Mouse (Mus musculus) heart, embryonic 14.5 days (tissue): ENCODE measurements around the gene Sult1c1. TPM values are rescaled to one million over a fixed set of nuclear protein-coding genes. Genes with fewer than 3 reads are reported as not detected.
"Not testable (repeated sequence)": the region's sequence is repeated elsewhere in the genome, so short reads cannot be mapped to it uniquely, and the experiment has no call there.

Source experiments
- ATAC-seq: fragments of 200-750 bp; cut with Nextera tagmentation; 2 replicates; pipeline ENCODE4 v1.8.0; 2017; ENCODE audit warnings: low read depth, moderate TSS enrichment; ENCODE audit not compliant: insufficient number of reproducible peaks, insufficient read depth, low FRiP score
- H3K27ac ChIP-seq, 2 experiments: fragments of 200-500 bp in 1 of 2; fragments of 300-500 bp in 1 of 2; sonication (generic) in 1 of 2; replicated peaks in 1 of 2; 2 replicates each; pipeline ENCODE4 v1.5.1; 2012 to 2014; ENCODE audit warnings: low read depth in 2 of 2, low read length in 2 of 2, control low read depth in 1 of 2, mild to moderate bottlenecking in 1 of 2, mixed read lengths in 1 of 2; ENCODE audit not compliant: control insufficient read depth in 1 of 2, insufficient read depth in 1 of 2
- H3K27me3 ChIP-seq: fragments of 300-500 bp; sonication (generic); 2 replicates; pipeline ENCODE4 v1.6.1; 2014; ENCODE audit warnings: mild to moderate bottlenecking, low read length, control low read depth; ENCODE audit not compliant: control insufficient read depth, insufficient read depth
- H3K36me3 ChIP-seq: fragments of 300-500 bp; sonication (generic); 2 replicates; pipeline ENCODE4 v1.6.1; 2014; ENCODE audit warnings: mild to moderate bottlenecking, control low read depth, low read length, mixed read lengths; ENCODE audit not compliant: control insufficient read depth, insufficient read depth
- H3K4me1 ChIP-seq, 2 experiments: fragments of 200-500 bp in 1 of 2; fragments of 300-500 bp in 1 of 2; sonication (generic) in 1 of 2; 2 replicates each; pipeline ENCODE4 v1.6.1; 2012 to 2014; ENCODE audit warnings: low read length in 2 of 2, control low read depth in 1 of 2, mixed read lengths in 1 of 2; ENCODE audit not compliant: control insufficient read depth in 2 of 2, insufficient read depth in 2 of 2
- H3K4me2 ChIP-seq: fragments of 300-500 bp; sonication (generic); 2 replicates; pipeline ENCODE4 v1.6.1; 2014; ENCODE audit warnings: mild to moderate bottlenecking, low read length
- H3K4me3 ChIP-seq, 2 experiments: fragments of 200-500 bp in 1 of 2; fragments of 300-500 bp in 1 of 2; sonication (generic) in 1 of 2; 2 replicates each; pipeline ENCODE4 v1.5.1; 2012 to 2014; ENCODE audit warnings: low read length in 2 of 2, mild to moderate bottlenecking in 2 of 2, control low read depth in 1 of 2, low read depth in 1 of 2, moderate library complexity in 1 of 2; ENCODE audit not compliant: control insufficient read depth in 1 of 2, insufficient read depth in 1 of 2
- H3K9ac ChIP-seq: fragments of 300-500 bp; sonication (generic); 2 replicates; pipeline ENCODE4 v1.6.1; 2014; ENCODE audit warnings: mild to moderate bottlenecking, low read length
- H3K9me3 ChIP-seq: fragments of 300-500 bp; sonication (generic); 2 replicates; pipeline ENCODE4 v1.6.1; 2016; ENCODE audit warnings: low read length, control low read depth; ENCODE audit not compliant: control insufficient read depth
- WGBS: fragments of 180-500 bp; shearing (Covaris S2); extraction: QIAGEN DNeasy Blood & Tissue Kit; methylation state at CpG from one replicate; pipeline ENCODE4 v1.1.7; 2014; 5-methylcytosine and 5-hydroxymethylcytosine counted together
- polyA plus RNA-seq: library from polyadenylated mRNA; unstranded; fragments of >200 nt; fragmentation: Nextera tagmentation; extraction: Ambion mirVana; gene quantifications from 2 replicates; pipeline ENCODE4 v1.2.1, GENCODE M21; 2014

The Sult1c1 gene
- polyA plus RNA-seq = not detected in 2 replicates

DNA sequence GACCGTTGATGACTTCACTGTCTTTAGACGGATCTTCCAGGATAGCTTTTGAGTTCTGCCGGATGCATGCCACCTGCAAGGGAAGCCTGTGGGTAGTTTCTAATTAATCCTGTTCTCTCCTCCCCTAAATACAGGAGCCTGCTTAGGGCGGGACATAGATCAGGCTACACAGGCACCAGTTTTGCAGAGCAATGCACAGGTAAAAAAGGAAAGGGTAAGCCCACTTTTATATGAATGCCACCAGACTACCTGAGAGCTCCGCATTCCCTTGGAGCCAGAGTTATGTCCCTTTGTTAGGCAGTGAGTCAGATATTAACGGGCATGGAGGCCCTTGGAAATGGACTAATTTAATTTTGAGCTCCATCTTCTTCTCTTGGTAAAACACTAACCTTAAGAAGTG, at the start of gene Sult1c1:
Gene Sult1c1, minus strand, starts transcription at position 101 of the 400 bp plus-strand sequence.
- Histone ChIP-seq H3K36me3 (no peaks in the 10 kb centered on the region), H3K27ac (no peak within 1 kb of the TSS), H3K4me1 (no peaks in the 10 kb centered on the region), H3K4me2 (no peak within 1 kb of the TSS), H3K27me3 (no peaks in the 10 kb centered on the region), H3K9me3 (no peaks in the 10 kb centered on the region), H3K4me3 (no peak within 1 kb of the TSS), H3K9ac (no peak within 1 kb of the TSS)
- 80% methylated on average over 6 of the region's 6 CpGs for WGBS
- no peak for ATAC-seq

DNA sequence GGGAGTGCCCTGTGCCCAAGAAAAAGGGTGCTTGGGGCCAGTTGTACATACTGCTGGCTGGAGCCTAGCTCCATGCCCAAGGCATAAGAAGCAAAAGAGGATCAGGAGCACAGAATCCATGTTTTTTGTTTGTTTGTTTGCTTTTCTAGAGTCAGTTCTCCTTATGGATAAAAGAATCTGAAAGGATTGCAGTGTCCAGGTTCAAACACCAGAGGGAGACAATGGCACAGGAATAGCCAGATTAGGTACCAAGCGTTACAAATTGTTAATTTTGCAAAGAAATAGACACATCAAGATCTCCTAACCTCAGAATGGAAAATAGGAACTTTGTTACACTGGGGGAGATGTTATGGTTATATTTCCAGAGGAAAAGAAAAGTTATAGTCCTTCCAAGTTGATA, 23.7 kb upstream of the Sult1c1 start:
- Histone ChIP-seq H3K9me3 (no peaks in the 10 kb centered on the region), H3K4me3 (no peak overlapping the region)

DNA sequence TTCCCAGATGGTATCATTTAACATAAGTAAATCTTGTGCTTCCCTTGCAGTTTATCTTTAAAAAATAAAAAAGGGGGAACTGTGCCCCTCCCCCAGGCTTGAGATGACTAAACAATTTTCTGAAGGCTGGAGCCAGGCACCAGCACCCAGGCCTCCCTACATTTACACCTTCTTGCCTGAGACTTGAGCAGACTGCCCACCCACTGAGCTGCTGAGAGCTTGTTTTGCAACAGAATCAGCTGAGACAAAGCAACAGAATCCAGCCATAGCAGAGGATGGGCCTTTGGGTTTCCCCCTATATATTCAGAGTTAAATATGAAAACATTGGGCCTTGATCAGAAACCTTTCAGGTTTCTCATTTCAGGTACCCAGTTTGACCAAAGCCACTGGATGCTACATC, 20.7 kb upstream of the Sult1c1 start:
- no peaks in the 10 kb centered on the region for H3K4me1 ChIP-seq
- no peak overlapping the region for H3K4me3 ChIP-seq
- H3K27me3 ChIP-seq = no peaks in the 10 kb centered on the region
- H3K9ac ChIP-seq = no peak overlapping the region
- ATAC-seq = no peak
- no peaks in the 10 kb centered on the region for H3K36me3 ChIP-seq
- no peak overlapping the region for H3K27ac ChIP-seq
- no peak overlapping the region for H3K4me2 ChIP-seq
- no peaks in the 10 kb centered on the region for H3K9me3 ChIP-seq

More for the DNA sequence above, 23.7 kb upstream of the Sult1c1 start:
- Histone ChIP-seq H3K27ac (no peak overlapping the region), H3K27me3 (no peaks in the 10 kb centered on the region), H3K9ac (no peak overlapping the region), H3K4me1 (no peaks in the 10 kb centered on the region), H3K4me2 (no peak overlapping the region), H3K36me3 (no peaks in the 10 kb centered on the region)
- no peak for ATAC-seq
- WGBS = 9% methylated on average over 1 of the region's 1 CpGs

DNA sequence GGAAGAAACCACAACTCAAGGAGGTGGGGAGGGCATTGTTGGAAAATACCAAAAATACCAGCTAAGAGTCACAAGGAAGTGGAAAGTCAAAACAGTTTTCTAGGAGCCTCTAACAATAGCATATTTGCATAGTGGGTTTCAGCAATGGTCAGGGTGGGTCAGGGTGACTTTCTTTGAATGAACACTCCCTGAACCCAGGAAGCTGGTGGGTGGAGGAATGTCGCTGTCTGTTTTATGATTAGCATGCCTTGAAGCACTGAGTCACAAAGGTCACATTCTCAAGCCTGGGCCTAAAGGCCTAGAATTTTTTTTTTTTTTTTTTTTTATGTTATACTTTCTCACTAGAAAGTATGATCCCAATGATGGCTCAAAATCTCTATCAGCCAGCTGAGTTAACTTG, 20.1 kb upstream of the Sult1c1 start:
- 68% methylated on average over 1 of the region's 1 CpGs for WGBS
- not testable (repeated sequence) for H3K27ac ChIP-seq, H3K9ac ChIP-seq, H3K27me3 ChIP-seq, H3K36me3 ChIP-seq, H3K9me3 ChIP-seq, ATAC-seq, H3K4me1 ChIP-seq, H3K4me3 ChIP-seq, H3K4me2 ChIP-seq

DNA sequence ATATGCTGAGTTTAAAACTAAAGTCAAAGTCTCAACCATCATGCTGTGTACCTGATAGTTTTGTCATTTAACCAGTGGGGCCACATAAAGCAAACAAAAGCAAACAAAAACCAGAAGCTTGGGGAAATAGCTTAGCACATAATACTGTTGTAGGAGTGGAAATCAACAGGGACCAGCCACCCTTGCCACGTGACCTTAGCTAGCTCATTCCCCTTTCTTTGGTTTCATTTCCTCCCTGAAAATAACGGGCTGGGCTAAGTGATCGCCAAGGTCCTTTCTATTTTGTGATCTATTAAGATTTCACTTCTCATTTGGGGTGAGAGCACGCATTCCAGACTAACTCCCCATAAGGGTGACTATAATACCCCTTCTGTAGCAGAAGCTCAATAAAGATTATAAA, 13.0 kb upstream of the Sult1c1 start:
- no peaks in the 10 kb centered on the region for H3K9me3 ChIP-seq
- ATAC-seq = no peak

DNA sequence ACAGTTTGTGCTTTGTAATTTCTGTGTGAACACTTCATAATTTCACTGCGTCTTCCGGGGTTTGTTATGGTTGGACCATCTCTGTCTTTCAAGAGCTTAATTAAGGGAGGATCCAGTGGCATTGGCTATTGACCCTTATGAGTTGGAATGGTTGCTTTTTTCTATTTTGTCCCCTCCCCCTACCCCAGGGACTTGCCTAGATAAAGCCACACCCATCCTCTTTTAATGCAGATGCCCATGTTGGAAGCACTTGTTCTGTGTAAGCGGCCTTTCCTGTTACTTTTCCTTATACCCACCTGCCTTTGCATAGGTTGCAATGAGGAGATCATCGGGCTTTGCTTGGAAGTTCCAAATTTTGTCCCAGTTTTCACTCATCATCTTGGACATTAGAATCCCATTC, 16.9 kb downstream of the Sult1c1 start:
- no peak overlapping the region for H3K4me3 ChIP-seq
- no peaks in the 10 kb centered on the region for H3K36me3 ChIP-seq
- no peaks in the 10 kb centered on the region for H3K27me3 ChIP-seq
- H3K4me2 ChIP-seq = no peak overlapping the region
- no peak overlapping the region for H3K9ac ChIP-seq
- no peak overlapping the region for H3K27ac ChIP-seq
- no peak for ATAC-seq
- H3K4me1 ChIP-seq = no peaks in the 10 kb centered on the region
- WGBS = 83% methylated on average over 4 of the region's 4 CpGs
- H3K9me3 ChIP-seq = no peaks in the 10 kb centered on the region

More for the DNA sequence above, 13.0 kb upstream of the Sult1c1 start:
- Histone ChIP-seq H3K27me3 (no peaks in the 10 kb centered on the region), H3K4me2 (no peak overlapping the region), H3K27ac (no peak overlapping the region), H3K4me3 (no peak overlapping the region), H3K9ac (no peak overlapping the region), H3K4me1 (no peaks in the 10 kb centered on the region), H3K36me3 (no peaks in the 10 kb centered on the region)
- 71% methylated on average over 4 of the region's 4 CpGs for WGBS

DNA sequence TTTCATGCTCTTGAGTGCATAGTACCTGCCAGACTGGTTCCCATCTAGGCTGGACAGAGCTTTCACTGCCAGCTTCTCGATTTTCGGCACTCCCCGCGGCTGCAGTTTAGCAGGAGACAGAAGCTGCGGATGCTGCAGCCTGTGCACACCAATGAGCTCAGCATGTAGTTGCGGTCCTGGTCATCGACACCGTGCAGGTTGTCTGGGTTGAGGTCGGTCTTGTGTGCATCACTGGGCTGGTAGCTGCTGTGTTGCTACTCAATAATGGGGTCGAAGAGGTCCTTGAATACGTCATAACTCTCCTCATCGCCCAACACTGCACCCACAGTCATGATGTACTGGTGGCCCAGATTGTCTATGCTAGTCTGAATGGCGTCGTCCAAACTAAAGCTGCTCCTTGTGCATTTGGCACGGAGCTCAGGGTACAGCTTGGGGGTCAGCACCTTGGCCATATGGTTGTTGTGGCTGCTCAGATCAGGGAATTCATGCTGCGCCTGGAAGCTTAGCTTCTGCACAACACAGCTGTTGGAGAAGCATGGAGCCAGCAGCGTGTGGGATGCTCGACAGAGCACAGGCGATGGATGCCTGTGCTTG, 48.8 kb downstream of the Sult1c1 start:
- Histone ChIP-seq H3K4me1 (no peaks in the 10 kb centered on the region), H3K9me3 (0 out of 2 replicates have a peak, but pooled peaks cover 5% of the 10 kb centered on the region), H3K27me3 (no peaks in the 10 kb centered on the region), H3K4me3 (no peak overlapping the region), H3K4me2 (no peak overlapping the region), H3K36me3 (no peaks in the 10 kb centered on the region), H3K9ac (no peak overlapping the region), H3K27ac (no peak overlapping the region)
- no peak for ATAC-seq
- 84% methylated on average over 19 of the region's 19 CpGs for WGBS

DNA sequence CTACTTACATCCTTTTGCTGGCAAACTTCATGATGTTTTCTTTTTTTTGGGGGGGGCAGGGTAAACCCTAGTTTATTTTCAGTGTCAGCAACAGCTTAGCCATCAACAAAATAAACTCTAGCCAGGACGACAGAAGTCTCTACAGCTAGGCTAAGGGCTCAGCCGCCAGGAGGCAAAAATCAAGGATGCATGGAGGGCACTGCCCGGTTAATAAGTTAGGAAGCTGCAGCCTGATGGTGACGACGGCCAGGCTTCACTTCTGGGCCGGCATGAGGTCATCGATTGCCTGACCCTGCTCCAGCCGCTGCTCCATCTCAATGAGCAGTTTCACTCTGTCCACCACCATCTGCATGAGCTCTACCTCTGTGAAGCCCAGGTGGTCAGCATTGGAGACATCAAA, 49.7 kb downstream of the Sult1c1 start:
- no peak overlapping the region for H3K27ac ChIP-seq
- H3K27me3 ChIP-seq = no peaks in the 10 kb centered on the region
- ATAC-seq = no peak
- WGBS = 87% methylated on average over 8 of the region's 8 CpGs
- 0 out of 2 replicates have a peak, but pooled peaks cover 5% of the 10 kb centered on the region for H3K9me3 ChIP-seq
- H3K4me3 ChIP-seq = no peak overlapping the region
- no peak overlapping the region for H3K4me2 ChIP-seq
- no peaks in the 10 kb centered on the region for H3K4me1 ChIP-seq
- H3K36me3 ChIP-seq = no peaks in the 10 kb centered on the region
- no peak overlapping the region for H3K9ac ChIP-seq
